Mouse (Mus musculus) gastrocnemius, postnatal 10 days (tissue): ENCODE measurements around the gene Agbl5. TPM values are rescaled to one million over a fixed set of nuclear protein-coding genes. Genes with fewer than 3 reads are reported as not detected.

ENCODE experiments used
- DNase-seq: peaks from one replicate; pipeline ENCODE4 v3.0.0; 2021; ENCODE audit warnings: mixed read lengths
- total RNA-seq, 2 experiments: library from RNA; stranded (reverse); gene quantifications; 2 replicates each; pipeline ENCODE4 v1.2.3; 2021

The Agbl5 gene
- total RNA-seq, 2 experiments from 2014 or later: 4.5 to 5.0 TPM

- peak; percentile 28 for DNase-seq
Measured at GRCm38 (mm10) chr5:30920621-30921020, 32.1 kb downstream of the Agbl5 start.

- DNase-seq: peak; percentile 98
Measured at GRCm38 (mm10) chr5:30921256-30922033, 33.0 kb downstream of the Agbl5 start, which contains the start of gene Khk. Gene Khk, plus strand, starts transcription at chr5:30921431.

GRCm38 (mm10) chr5:30922581-30923041, 34.1 kb downstream of the Agbl5 start:
- DNase-seq: no peak

GRCm38 (mm10) chr5:30923119-30923518, 34.6 kb downstream of the Agbl5 start:
- DNase-seq: no peak

GRCm38 (mm10) chr5:30924614-30925013, 36.1 kb downstream of the Agbl5 start:
- DNase-seq: no peak

- no peak for DNase-seq
Measured at GRCm38 (mm10) chr5:30925217-30925616, 36.7 kb downstream of the Agbl5 start.

- no peak for DNase-seq
Measured at GRCm38 (mm10) chr5:30926073-30926472, 37.6 kb downstream of the Agbl5 start.

GRCm38 (mm10) chr5:30927945-30928529, 39.5 kb downstream of the Agbl5 start:
- no peak for DNase-seq

GRCm38 (mm10) chr5:30930121-30930520, 41.6 kb downstream of the Agbl5 start:
- peak; percentile 78 for DNase-seq

- no peak for DNase-seq
Measured at GRCm38 (mm10) chr5:30930846-30931245, 42.4 kb downstream of the Agbl5 start.

- peak; percentile 48 for DNase-seq
Measured at GRCm38 (mm10) chr5:30931378-30931777, 42.9 kb downstream of the Agbl5 start.

GRCm38 (mm10) chr5:30933705-30934104, 45.2 kb downstream of the Agbl5 start:
- DNase-seq: no peak

GRCm38 (mm10) chr5:30934725-30935461, 46.4 kb downstream of the Agbl5 start:
- DNase-seq: no peak

GRCm38 (mm10) chr5:30943004-30943403, 54.5 kb downstream of the Agbl5 start:
- no peak for DNase-seq

- no peak for DNase-seq
Measured at GRCm38 (mm10) chr5:30944344-30944743, 55.9 kb downstream of the Agbl5 start.

- peak; percentile 53 for DNase-seq
Measured at GRCm38 (mm10) chr5:30944956-30945781, 56.7 kb downstream of the Agbl5 start, which contains the start of gene Cgref1. Gene Cgref1, minus strand, starts transcription at chr5:30945591.

- no peak for DNase-seq
Measured at GRCm38 (mm10) chr5:30948620-30949019, 60.1 kb downstream of the Agbl5 start.

- DNase-seq: peak; percentile 90
Measured at GRCm38 (mm10) chr5:30949654-30950326, 61.3 kb downstream of the Agbl5 start.

- no peak for DNase-seq
Measured at GRCm38 (mm10) chr5:30950451-30950850, 62.0 kb downstream of the Agbl5 start.

GRCm38 (mm10) chr5:30950922-30951321, 62.4 kb downstream of the Agbl5 start:
- no peak for DNase-seq

GRCm38 (mm10) chr5:30951706-30952105, 63.2 kb downstream of the Agbl5 start:
- no peak for DNase-seq
